Mouse (Mus musculus) heart, postnatal 0 days (tissue): ENCODE measurements around the gene Hk2. TPM values are rescaled to one million over a fixed set of nuclear protein-coding genes. Genes with fewer than 3 reads are reported as not detected.
"Not testable (repeated sequence)": the region's sequence is repeated elsewhere in the genome, so short reads cannot be mapped to it uniquely, and the experiment has no call there.

ENCODE experiments used
- ATAC-seq: fragments of 200-750 bp; cut with Nextera tagmentation; 2 replicates; pipeline ENCODE4 v1.8.0; 2017; ENCODE audit warnings: low read depth, moderate number of reproducible peaks, moderate library complexity; ENCODE audit not compliant: insufficient read depth
- DNase-seq: peaks from one replicate; pipeline ENCODE4 v3.0.0-alpha.2; 2016; ENCODE audit warnings: low spot score
- H3K27ac ChIP-seq: fragments of 300-500 bp; sonication (generic); 2 replicates; pipeline ENCODE4 v1.5.1; 2014; ENCODE audit warnings: low read depth, mild to moderate bottlenecking
- H3K27me3 ChIP-seq: fragments of 300-500 bp; sonication (generic); 2 replicates; pipeline ENCODE4 v1.6.1; 2014; ENCODE audit warnings: low read length, mixed read lengths; ENCODE audit not compliant: control insufficient read depth, insufficient read depth
- H3K36me3 ChIP-seq: fragments of 300-500 bp; sonication (generic); replicated peaks from 2 replicates; pipeline ENCODE4 v1.6.1; 2014; ENCODE audit warnings: low read length, mixed read lengths; ENCODE audit not compliant: control insufficient read depth, insufficient read depth
- H3K4me1 ChIP-seq: fragments of 300-500 bp; sonication (generic); 2 replicates; pipeline ENCODE4 v1.6.1; 2014; ENCODE audit warnings: antibody characterized with exemption; ENCODE audit not compliant: control insufficient read depth, insufficient read depth
- H3K4me2 ChIP-seq: fragments of 300-500 bp; sonication (generic); 2 replicates; pipeline ENCODE4 v1.6.1; 2014; ENCODE audit warnings: low read depth, mild to moderate bottlenecking, low read length, moderate library complexity
- H3K4me3 ChIP-seq: fragments of 300-500 bp; sonication (generic); 2 replicates; pipeline ENCODE4 v1.5.1; 2014; ENCODE audit warnings: low read depth, low read length
- H3K9ac ChIP-seq: fragments of 300-500 bp; sonication (generic); replicated peaks from 2 replicates; pipeline ENCODE4 v1.6.1; 2014; ENCODE audit warnings: low read depth, low read length, mixed read lengths
- H3K9me3 ChIP-seq: fragments of 300-500 bp; sonication (generic); replicated peaks from 2 replicates; pipeline ENCODE4 v1.6.1; 2016; ENCODE audit warnings: low read length; ENCODE audit not compliant: control insufficient read depth
- CTCF ChIP-seq: IDR thresholded peaks from 2 replicates; pipeline ENCODE4 v1.5.1; 2016; ENCODE audit warnings: antibody characterized with exemption, control low read depth, low read depth
- EP300 ChIP-seq: IDR thresholded peaks from 2 replicates; pipeline ENCODE4 v1.6.1; 2016; ENCODE audit warnings: antibody characterized with exemption, low read depth
- WGBS: fragments of 180-500 bp; shearing (Covaris S2); extraction: QIAGEN DNeasy Blood & Tissue Kit; methylation state at CpG from one replicate; pipeline ENCODE4 v1.1.7; 2014; 5-methylcytosine and 5-hydroxymethylcytosine counted together
- polyA plus RNA-seq: library from polyadenylated mRNA; unstranded; fragments of >200 nt; fragmentation: Nextera tagmentation; extraction: Ambion mirVana; gene quantifications from 2 replicates; pipeline ENCODE4 v1.2.1, GENCODE M21; 2015
- total RNA-seq: library from RNA; depleted of rRNA; stranded (reverse); fragments of >200 nt; gene quantifications from 2 replicates; pipeline ENCODE4 v1.2.3, GENCODE M21; 2014; ENCODE audit warnings: low replicate concordance; rRNA removed

The Hk2 gene
- total and polyA plus RNA-seq, 2 experiments from 2014 or later, result 29.7 to 50.9 TPM

GRCm38 (mm10) chr6:82684136-82684535, 90.1 kb downstream of the Hk2 start:
- no peak for ATAC-seq
- no peak overlapping the region for H3K27ac ChIP-seq
- no peaks in the 10 kb centered on the region for H3K27me3 ChIP-seq
- H3K4me2 ChIP-seq, result no peak overlapping the region
- H3K36me3 ChIP-seq, result no peaks in the 10 kb centered on the region
- H3K9ac ChIP-seq, result no peak overlapping the region
- TF ChIP-seq CTCF, result no peak
- no peak for TF ChIP-seq EP300
- no peak overlapping the region for H3K4me3 ChIP-seq
- DNase-seq, result no peak
- no peaks in the 10 kb centered on the region for H3K4me1 ChIP-seq
- no peaks in the 10 kb centered on the region for H3K9me3 ChIP-seq

- H3K4me1 ChIP-seq, H3K27ac ChIP-seq, H3K9me3 ChIP-seq, DNase-seq, H3K27me3 ChIP-seq, H3K9ac ChIP-seq, H3K36me3 ChIP-seq, H3K4me2 ChIP-seq, H3K4me3 ChIP-seq, ATAC-seq: not testable (repeated sequence)
- WGBS, result 73% methylated on average over 2 of the region's 2 CpGs
Observed at GRCm38 (mm10) chr6:82679286-82679685, 95.0 kb downstream of the Hk2 start.

GRCm38 (mm10) chr6:82677629-82678028, 96.6 kb downstream of the Hk2 start:
- DNase-seq, H3K4me2 ChIP-seq, H3K27ac ChIP-seq, ATAC-seq, H3K9ac ChIP-seq, H3K4me1 ChIP-seq, H3K36me3 ChIP-seq, H3K4me3 ChIP-seq, H3K9me3 ChIP-seq, H3K27me3 ChIP-seq: not testable (repeated sequence)
- WGBS, result 69% methylated on average over 3 of the region's 3 CpGs

Other genes starting within 250 kb of the Hk2 start
- 26.8 and 59.9 TPM in 2 replicates for gene Pole4, start 69.1 kb downstream of the Hk2 start, total RNA-seq
- 65.8 and 71.8 TPM in 2 replicates for gene Pole4, start 69.1 kb downstream of the Hk2 start, polyA plus RNA-seq
- gene Sema4f, start 165.3 kb upstream of the Hk2 start, total RNA-seq, result not detected in 2 replicates
- gene Sema4f, start 165.3 kb upstream of the Hk2 start, polyA plus RNA-seq, result 0.04 TPM in 1 of 2 replicates, not detected in the other
- 0.39 TPM in 1 of 2 replicates, not detected in the other for gene M1ap, start 172.4 kb upstream of the Hk2 start, total RNA-seq
- gene M1ap, start 172.4 kb upstream of the Hk2 start, polyA plus RNA-seq, result 0.59 and 0.75 TPM in 2 replicates